Mouse (Mus musculus) monocyte, adult 2 months (primary cell): ENCODE measurements around the gene Znrd1as.

Experiments
- DNase-seq, 2 experiments: peaks; one replicate each; pipeline ENCODE4 v3.0.0; 2022; ENCODE audit warnings: low spot score in 2 of 2, low read depth in 1 of 2

Znrd1as gene

GRCm38 (mm10) chr17:36994528-36994927, 36.1 kb downstream of the Znrd1as start:
- DNase-seq: no peak

- DNase-seq: no peak
Measured at GRCm38 (mm10) chr17:36995448-36995847, 37.1 kb downstream of the Znrd1as start.

- DNase-seq: no peak
Measured at GRCm38 (mm10) chr17:36997033-36997735, 38.8 kb downstream of the Znrd1as start.

GRCm38 (mm10) chr17:36998477-36998876, 40.1 kb downstream of the Znrd1as start:
- no peak for DNase-seq

- DNase-seq: no peak
Measured at GRCm38 (mm10) chr17:37000863-37001262, 42.5 kb downstream of the Znrd1as start, which contains the start of gene Zfp57. TSS of gene Zfp57 (plus strand) at chr17:37001163.

GRCm38 (mm10) chr17:37002364-37003330, 44.3 kb downstream of the Znrd1as start:
- no peak for DNase-seq

GRCm38 (mm10) chr17:37003366-37003765, 45.0 kb downstream of the Znrd1as start:
- DNase-seq: no peak

GRCm38 (mm10) chr17:37008161-37008560, 49.8 kb downstream of the Znrd1as start:
- no peak for DNase-seq

- no peak for DNase-seq
Measured at GRCm38 (mm10) chr17:37009460-37010042, 51.2 kb downstream of the Znrd1as start.

GRCm38 (mm10) chr17:37011719-37012118, 53.3 kb downstream of the Znrd1as start:
- no peak for DNase-seq

- DNase-seq: no peak
Measured at GRCm38 (mm10) chr17:37012141-37012540, 53.7 kb downstream of the Znrd1as start.
